Mouse (Mus musculus): ENCODE results near the gene Ifnar1. TPM values are rescaled to one million over a fixed set of nuclear protein-coding genes. Genes with fewer than 3 reads are reported as not detected.
A peak's percentile ranks its signal among the peaks of the same experiment; 100 is the strongest.

Gene Ifnar1
- polyA plus RNA-seq, 1 experiment from 2014 or later: 24.5 TPM

DNA sequence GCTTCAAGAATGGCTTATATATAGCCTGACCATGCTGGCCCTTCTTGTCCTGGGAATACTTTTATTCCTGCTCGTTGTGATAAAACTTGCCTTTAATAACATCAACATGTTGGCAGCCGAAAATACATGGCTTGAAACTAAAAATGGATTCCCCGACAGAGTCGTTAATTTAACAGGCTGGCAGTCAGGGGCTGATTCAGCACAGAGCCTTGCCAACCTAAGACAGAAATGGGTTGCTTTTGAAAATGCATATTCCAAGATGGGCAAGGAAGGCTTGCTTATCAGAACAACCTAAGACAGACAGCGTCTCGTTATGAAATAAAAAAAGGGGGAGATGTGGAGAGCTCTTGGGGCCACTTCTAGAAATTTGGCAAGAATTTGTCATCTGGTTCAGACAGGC lies 46.8 kb downstream of the Ifnar1 start:
- no peak overlapping the region for H3K9ac ChIP-seq
- H3K9me3 ChIP-seq (replicated peaks): no peaks in the 10 kb centered on the region
- H3K27ac ChIP-seq: no peak overlapping the region
- H3K27me3 ChIP-seq (replicated peaks): peaks cover 20% of the 10 kb centered on the region
- WGBS (ENCODE audit: insufficient replicate concordance): 71% methylated on average over 6 of the region's 6 CpGs
- ATAC-seq: no peak
- H3K4me3 ChIP-seq: no peak overlapping the region
- H3K4me2 ChIP-seq: no peak overlapping the region
- H3K4me1 ChIP-seq: peaks cover 48% of the 10 kb centered on the region
- H3K36me3 ChIP-seq: no peaks in the 10 kb centered on the region

DNA sequence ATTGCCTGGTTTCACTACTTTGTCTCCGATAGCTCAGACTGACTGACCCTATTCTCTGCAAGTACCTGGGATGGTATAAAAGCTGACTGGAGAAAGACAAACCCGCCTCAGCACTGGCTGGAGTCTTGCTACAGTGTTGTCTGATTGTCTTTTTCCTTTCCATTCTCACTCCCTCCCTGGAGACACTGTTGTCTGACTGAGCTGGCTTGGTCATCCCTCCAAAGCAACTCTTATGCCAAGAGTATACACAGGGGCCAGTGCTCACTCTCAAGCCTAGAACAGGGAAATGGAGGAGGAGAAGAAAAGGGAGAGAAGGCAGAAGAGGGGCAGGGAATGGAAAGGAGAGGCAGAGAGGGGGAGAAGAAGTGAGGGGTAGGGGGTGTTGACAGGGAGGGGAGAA lies 47.4 kb downstream of the Ifnar1 start:
- Histone ChIP-seq H3K27me3 (replicated peaks) (peaks cover 20% of the 10 kb centered on the region), H3K9me3 (replicated peaks) (no peaks in the 10 kb centered on the region), H3K9ac (no peak overlapping the region), H3K4me3 (no peak overlapping the region), H3K4me1 (peaks cover 48% of the 10 kb centered on the region), H3K36me3 (no peaks in the 10 kb centered on the region), H3K4me2 (no peak overlapping the region), H3K27ac (no peak overlapping the region)
- ATAC-seq: no peak
- 53% methylated on average over 2 of the region's 2 CpGs for WGBS (ENCODE audit: insufficient replicate concordance)

DNA sequence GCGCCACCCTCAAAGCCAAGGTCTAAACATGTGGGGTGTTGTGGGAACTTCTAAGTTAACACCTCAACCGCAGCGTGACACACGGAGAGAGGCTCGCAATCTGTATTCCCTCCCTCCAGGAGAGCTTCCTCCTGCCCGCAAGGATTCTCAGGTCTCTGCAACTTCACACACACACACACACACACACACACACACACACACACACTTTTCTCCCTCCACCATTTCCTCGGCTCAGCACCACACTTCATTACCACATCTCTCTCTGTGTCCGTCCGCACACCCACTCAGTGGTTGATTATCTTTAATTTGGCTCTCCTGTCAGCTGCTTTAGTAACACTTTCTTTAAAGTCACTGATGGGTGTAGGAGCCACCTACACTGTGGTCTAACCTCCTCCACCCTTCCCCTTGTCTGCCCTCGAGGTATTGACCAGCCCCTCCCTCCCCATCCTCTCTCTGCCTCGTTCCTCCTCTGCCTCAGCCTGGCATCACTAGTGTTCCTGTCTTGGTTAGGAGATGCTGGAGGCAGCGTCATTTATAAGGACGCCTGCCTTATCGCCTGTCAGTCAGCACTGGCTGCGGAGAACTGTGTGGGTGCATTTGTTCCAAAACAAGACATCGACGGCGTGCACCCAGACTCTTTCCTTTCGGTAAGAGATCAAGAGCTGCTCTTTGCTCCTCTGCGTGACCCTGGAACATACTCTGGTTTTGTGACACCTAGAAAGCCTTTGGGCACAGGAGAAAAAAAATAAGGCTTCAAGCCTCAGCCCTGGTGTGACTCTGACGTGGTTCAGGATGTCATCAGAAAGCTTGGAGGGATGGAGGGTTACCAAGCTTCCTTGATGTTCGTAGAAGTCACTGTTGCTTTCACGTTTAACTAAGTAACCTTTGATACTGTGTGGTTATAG lies 48.3 kb downstream of the Ifnar1 start:
- peaks cover 52% of the 10 kb centered on the region for H3K4me1 ChIP-seq
- H3K27me3 ChIP-seq (replicated peaks): peaks cover 20% of the 10 kb centered on the region
- peak overlapping the region; percentile 21 for H3K4me2 ChIP-seq
- H3K36me3 ChIP-seq: no peaks in the 10 kb centered on the region
- WGBS (ENCODE audit: insufficient replicate concordance): 35% methylated on average over 23 of the region's 23 CpGs
- H3K9me3 ChIP-seq (replicated peaks): no peaks in the 10 kb centered on the region
- H3K9ac ChIP-seq: no peak overlapping the region
- H3K27ac ChIP-seq: no peak overlapping the region
- no peak for ATAC-seq
- H3K4me3 ChIP-seq: no peak overlapping the region

DNA sequence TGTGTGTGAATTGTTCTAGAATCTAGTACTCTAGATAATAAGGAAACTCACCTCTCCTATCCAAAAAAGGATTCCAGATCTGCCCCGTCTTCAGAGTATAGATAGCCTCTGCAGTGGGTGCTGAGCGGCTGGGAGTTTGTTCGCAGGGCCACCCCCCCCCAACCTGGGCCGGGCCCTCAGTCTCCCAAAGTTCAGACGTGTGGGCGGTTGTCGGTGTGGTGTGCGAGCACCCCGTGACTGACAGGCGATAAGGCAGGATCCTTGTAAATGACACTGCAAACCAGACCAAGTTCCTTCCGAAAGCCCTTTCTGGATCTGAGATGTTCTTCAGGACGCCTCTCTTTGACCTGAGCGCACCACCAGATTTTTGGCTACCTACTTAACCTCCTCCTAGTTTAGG lies 49.4 kb downstream of the Ifnar1 start:
- H3K27me3 ChIP-seq (replicated peaks): peaks cover 16% of the 10 kb centered on the region
- 37% methylated on average over 13 of the region's 13 CpGs for WGBS (ENCODE audit: insufficient replicate concordance)
- no peak overlapping the region for H3K27ac ChIP-seq
- peak; percentile 76 for ATAC-seq
- H3K36me3 ChIP-seq: no peaks in the 10 kb centered on the region
- H3K4me1 ChIP-seq: peaks cover 57% of the 10 kb centered on the region
- no peaks in the 10 kb centered on the region for H3K9me3 ChIP-seq (replicated peaks)
- H3K4me2 ChIP-seq: no peak overlapping the region
- H3K9ac ChIP-seq: no peak overlapping the region
- no peak overlapping the region for H3K4me3 ChIP-seq

DNA sequence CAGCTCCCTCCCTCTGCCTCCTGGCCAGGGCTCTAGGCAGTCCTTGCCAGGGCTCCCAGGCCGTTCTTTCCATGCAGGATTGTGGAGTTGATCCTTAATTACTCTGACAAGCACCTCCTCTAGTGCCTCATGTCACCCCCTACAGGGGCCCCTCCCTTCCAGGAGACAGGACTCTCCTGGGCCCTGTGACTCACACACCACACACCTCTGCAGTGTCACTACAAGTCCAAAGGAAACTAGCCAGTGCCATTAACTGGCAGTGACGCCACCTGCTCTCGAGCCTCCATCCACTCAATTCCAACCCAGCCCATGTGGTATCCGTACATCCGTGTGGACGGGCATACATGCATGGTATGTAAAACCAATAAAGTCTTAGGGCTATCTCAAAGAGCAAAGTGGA lies 49.9 kb downstream of the Ifnar1 start:
- no peak overlapping the region for H3K4me2 ChIP-seq
- no peaks in the 10 kb centered on the region for H3K36me3 ChIP-seq
- H3K9ac ChIP-seq: no peak overlapping the region
- 82% methylated on average over 6 of the region's 6 CpGs for WGBS (ENCODE audit: insufficient replicate concordance)
- peaks cover 57% of the 10 kb centered on the region for H3K4me1 ChIP-seq
- H3K27ac ChIP-seq: no peak overlapping the region
- H3K27me3 ChIP-seq (replicated peaks): peaks cover 16% of the 10 kb centered on the region
- no peaks in the 10 kb centered on the region for H3K9me3 ChIP-seq (replicated peaks)
- no peak overlapping the region for H3K4me3 ChIP-seq
- ATAC-seq: no peak

DNA sequence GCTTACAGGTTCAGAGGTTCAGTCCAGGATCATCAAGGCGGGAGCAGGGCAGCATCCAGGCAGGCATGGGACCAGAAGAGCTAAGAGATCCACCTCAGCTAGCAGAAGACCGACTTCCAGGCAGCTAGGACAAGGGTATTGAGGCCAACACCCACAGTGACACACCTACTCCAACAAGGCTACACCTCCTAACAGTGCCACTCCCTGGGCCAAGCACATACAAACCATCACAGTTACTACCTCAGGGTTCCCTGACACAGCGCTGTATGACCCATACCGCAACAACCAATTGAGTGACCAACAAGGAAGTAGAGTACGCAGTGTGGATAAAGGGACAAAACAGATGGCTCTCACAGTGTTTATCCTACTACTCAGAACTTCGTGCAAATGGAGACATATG lies 51.3 kb downstream of the Ifnar1 start:
- H3K4me1 ChIP-seq: peaks cover 64% of the 10 kb centered on the region
- no peak overlapping the region for H3K4me2 ChIP-seq
- H3K9ac ChIP-seq: no peak overlapping the region
- peaks cover 16% of the 10 kb centered on the region for H3K27me3 ChIP-seq (replicated peaks)
- H3K27ac ChIP-seq: no peak overlapping the region
- H3K9me3 ChIP-seq (replicated peaks): no peaks in the 10 kb centered on the region
- H3K4me3 ChIP-seq: no peak overlapping the region
- peak; percentile 28; the same call in 1 of the 2 replicates for ATAC-seq
- no peaks in the 10 kb centered on the region for H3K36me3 ChIP-seq
- 74% methylated on average over 6 of the region's 6 CpGs for WGBS (ENCODE audit: insufficient replicate concordance)

DNA sequence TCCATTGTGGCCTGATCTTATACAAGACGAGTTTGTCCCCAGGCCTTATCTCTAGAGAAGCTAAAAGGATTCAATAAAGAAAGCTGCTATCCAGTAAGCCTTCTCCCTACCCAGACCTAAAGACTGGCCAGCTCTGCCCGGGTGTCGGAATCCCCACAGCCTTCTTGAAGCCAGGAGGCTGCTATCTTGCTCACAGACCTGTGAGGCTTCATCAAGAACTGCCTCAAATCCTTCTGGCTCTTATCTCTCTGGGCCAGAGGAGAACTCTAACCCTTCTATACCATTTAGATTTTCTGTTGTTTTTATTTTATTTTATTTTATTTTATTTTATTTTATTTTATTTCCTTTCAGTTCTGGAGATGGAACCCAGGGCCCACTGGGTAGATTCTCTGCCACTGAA lies 52.0 kb downstream of the Ifnar1 start:
- Histone ChIP-seq H3K9ac (no peak overlapping the region), H3K36me3 (no peaks in the 10 kb centered on the region), H3K4me3 (no peak overlapping the region), H3K27ac (no peak overlapping the region; the same call in 1 of the 2 replicates), H3K9me3 (replicated peaks) (no peaks in the 10 kb centered on the region), H3K27me3 (replicated peaks) (peaks cover 13% of the 10 kb centered on the region), H3K4me2 (no peak overlapping the region; the same call in 1 of the 2 replicates), H3K4me1 (peaks cover 71% of the 10 kb centered on the region)
- WGBS (ENCODE audit: insufficient replicate concordance): 22% methylated on average over 3 of the region's 3 CpGs
- ATAC-seq: peak; percentile 78

DNA sequence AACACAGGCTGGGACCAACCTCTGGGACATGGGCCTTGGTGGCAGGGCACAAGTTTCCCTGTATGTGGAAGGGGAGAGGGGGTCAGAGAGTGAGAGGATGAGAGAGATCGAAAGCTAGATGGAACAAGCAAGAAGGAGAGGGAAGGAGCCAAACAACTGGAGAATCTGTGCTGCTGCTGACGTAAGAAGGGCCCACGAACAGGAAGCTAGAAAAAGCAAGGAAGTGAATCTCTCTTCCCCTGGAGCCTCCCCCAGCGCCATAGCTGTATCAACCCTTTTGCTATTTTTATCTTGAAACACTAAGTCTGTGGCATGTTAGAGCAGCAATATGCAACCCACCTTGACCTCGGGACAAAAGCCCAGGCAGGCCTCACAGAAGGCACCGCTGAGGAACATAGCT lies 53.0 kb downstream of the Ifnar1 start:
- H3K27me3 ChIP-seq (replicated peaks): peaks cover 10% of the 10 kb centered on the region
- no peak overlapping the region for H3K4me3 ChIP-seq
- no peak overlapping the region for H3K4me2 ChIP-seq
- WGBS (ENCODE audit: insufficient replicate concordance): 41% methylated on average over 6 of the region's 6 CpGs
- H3K27ac ChIP-seq: no peak overlapping the region; the same call in 1 of the 2 replicates
- no peak overlapping the region for H3K9ac ChIP-seq
- H3K36me3 ChIP-seq: no peaks in the 10 kb centered on the region
- H3K4me1 ChIP-seq: peaks cover 67% of the 10 kb centered on the region
- H3K9me3 ChIP-seq (replicated peaks): no peaks in the 10 kb centered on the region
- no peak for ATAC-seq

DNA sequence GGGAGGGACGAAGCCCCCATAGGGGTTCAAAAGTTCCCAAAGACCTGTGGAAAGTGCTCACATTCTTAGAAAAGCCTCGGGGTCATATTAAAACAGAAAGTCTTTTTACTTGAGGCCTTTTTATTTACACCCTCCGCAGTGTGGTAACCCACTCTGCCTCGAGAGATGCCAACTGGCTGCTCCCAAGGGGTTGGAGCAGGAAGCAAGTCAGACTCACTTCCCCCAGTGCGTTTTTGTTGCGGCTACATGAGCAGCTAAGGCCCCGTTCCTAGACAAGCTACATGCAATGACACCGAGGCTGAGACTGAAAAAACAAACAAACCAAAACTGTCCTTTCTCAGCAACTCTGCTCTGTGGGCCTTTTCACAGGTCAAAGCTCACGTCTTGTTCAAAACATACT lies 53.5 kb downstream of the Ifnar1 start:
- no peak overlapping the region for H3K27ac ChIP-seq
- peaks cover 10% of the 10 kb centered on the region for H3K27me3 ChIP-seq (replicated peaks)
- no peak overlapping the region for H3K9ac ChIP-seq
- H3K4me3 ChIP-seq: no peak overlapping the region
- H3K9me3 ChIP-seq (replicated peaks): no peaks in the 10 kb centered on the region
- no peak overlapping the region for H3K4me2 ChIP-seq
- ATAC-seq: no peak
- no peaks in the 10 kb centered on the region for H3K36me3 ChIP-seq
- WGBS (ENCODE audit: insufficient replicate concordance): 52% methylated on average over 9 of the region's 9 CpGs
- peaks cover 67% of the 10 kb centered on the region for H3K4me1 ChIP-seq

DNA sequence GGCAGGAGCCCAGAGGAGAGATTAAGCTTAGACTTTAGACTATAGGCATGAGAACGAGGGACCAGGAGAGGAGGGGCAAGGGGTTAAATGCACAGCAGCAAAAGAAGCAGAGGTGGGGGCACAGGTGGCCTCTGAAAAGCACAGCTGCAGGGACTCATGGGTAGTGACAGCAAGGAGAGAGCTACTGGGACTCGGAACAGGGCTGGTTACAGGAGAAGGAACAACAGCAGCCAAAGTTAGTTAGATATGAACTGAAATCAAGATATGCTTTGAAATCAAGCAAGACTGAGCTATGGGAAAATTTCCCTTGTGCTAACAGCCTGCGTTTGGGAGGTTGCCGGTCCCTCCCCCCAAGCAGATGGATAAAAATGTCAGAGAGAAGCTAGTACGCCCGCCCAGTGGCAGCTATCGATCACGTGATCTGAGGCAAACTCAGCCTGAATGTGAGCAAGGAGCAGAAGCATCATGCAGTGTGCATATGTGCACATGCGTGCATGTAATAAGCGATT lies 56.6 kb downstream of the Ifnar1 start:
- Histone ChIP-seq H3K27me3 (replicated peaks) (no peaks in the 10 kb centered on the region), H3K9ac (peak overlapping the region; percentile 31; the same call in 1 of the 2 replicates), H3K4me2 (peak overlapping the region; percentile 46), H3K27ac (no peak overlapping the region), H3K36me3 (no peaks in the 10 kb centered on the region), H3K4me3 (no peak overlapping the region), H3K9me3 (replicated peaks) (no peaks in the 10 kb centered on the region), H3K4me1 (peaks cover 68% of the 10 kb centered on the region)
- no peak for ATAC-seq
- WGBS (ENCODE audit: insufficient replicate concordance): 33% methylated on average over 10 of the region's 10 CpGs

DNA sequence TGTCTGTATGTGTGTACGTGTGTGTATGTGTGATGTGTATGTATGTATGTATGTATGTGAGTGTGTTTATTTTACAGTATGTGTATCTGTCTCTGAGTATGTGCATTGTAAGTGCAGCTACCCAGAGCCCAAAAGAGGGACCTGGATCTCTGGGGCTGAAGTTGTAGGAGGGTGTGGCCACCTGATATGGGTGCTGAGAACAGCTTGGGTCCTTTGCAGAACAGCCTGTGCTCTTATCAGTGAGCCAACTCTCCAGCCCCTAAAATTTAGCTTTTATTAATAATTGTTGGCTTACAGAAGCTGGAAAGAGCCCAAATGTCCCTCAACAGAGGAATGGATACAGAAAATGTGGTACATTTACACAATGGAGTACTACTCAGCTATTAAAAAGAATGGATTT lies 58.6 kb downstream of the Ifnar1 start:
- 90% methylated on average over 1 of the region's 1 CpGs for WGBS (ENCODE audit: insufficient replicate concordance)
- H3K27me3 ChIP-seq (replicated peaks): no peaks in the 10 kb centered on the region
- peaks cover 67% of the 10 kb centered on the region for H3K4me1 ChIP-seq
- no peak overlapping the region for H3K9ac ChIP-seq
- H3K9me3 ChIP-seq (replicated peaks): no peaks in the 10 kb centered on the region
- no peak overlapping the region for H3K4me2 ChIP-seq
- no peak overlapping the region for H3K27ac ChIP-seq
- H3K4me3 ChIP-seq: no peak overlapping the region
- no peak for ATAC-seq
- H3K36me3 ChIP-seq: no peaks in the 10 kb centered on the region

DNA sequence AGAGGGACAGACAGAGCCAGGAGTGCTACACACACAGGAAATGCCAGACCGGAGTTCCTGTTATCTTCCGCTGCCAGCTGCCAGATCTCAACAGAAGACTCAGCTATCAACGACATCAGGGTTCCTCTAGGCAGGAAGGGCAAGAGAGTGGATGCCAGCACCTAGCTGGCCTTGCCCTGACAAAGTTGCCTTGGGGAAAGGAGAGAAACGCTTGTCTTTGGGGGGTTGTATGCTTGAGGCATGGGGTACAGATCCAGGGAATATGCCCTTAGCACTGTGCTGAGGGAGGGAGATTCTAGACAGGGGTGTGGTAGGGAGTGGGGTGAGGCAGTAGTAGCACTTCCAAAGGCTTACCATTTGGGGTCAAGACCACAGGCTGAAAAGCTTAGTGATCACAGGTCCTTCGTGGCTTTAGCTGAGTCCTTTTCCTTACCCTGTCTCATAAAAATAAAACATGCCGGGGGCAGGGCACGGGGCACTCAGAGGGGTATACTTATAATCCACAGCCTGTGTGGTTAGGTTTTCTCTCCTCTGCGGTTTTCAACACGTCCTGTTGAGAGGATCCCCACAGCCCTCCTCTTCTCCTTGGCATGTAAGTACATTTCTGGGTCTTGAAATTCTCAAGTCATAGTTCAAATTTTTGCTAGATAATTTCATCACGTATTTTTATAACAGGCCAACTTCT lies 60.7 kb downstream of the Ifnar1 start:
- Histone ChIP-seq H3K4me1 (peaks cover 84% of the 10 kb centered on the region), H3K4me3 (peak overlapping the region; percentile 81), H3K9me3 (replicated peaks) (no peaks in the 10 kb centered on the region), H3K27ac (peak overlapping the region; percentile 89), H3K9ac (peak overlapping the region; percentile 86), H3K4me2 (peak overlapping the region; percentile 98), H3K27me3 (replicated peaks) (no peaks in the 10 kb centered on the region), H3K36me3 (0 out of 2 replicates have a peak, but pooled peaks cover 3% of the 10 kb centered on the region)
- peak; percentile 80 for ATAC-seq
- 11% methylated on average over 10 of the region's 10 CpGs for WGBS (ENCODE audit: insufficient replicate concordance)
